Mouse (Mus musculus) stomach, embryonic 16.5 days (tissue): ENCODE data around the gene Gm26657. TPM values are rescaled to one million over a fixed set of nuclear protein-coding genes. Genes with fewer than 3 reads are reported as not detected.

Experiments
- ATAC-seq: fragments of 200-750 bp; cut with Nextera tagmentation; 2 replicates; pipeline ENCODE4 v1.8.0; 2017; ENCODE audit warnings: moderate number of reproducible peaks, moderate TSS enrichment; ENCODE audit not compliant: insufficient read depth, low FRiP score
- H3K27ac ChIP-seq: fragments of 300-500 bp; sonication (generic); 2 replicates; pipeline ENCODE4 v1.5.1; 2014; ENCODE audit warnings: low read length
- H3K27me3 ChIP-seq: fragments of 300-500 bp; sonication (generic); 2 replicates; pipeline ENCODE4 v1.6.1; 2014; ENCODE audit warnings: low read length, control low read depth, mixed read lengths; ENCODE audit not compliant: control insufficient read depth, insufficient read depth
- H3K36me3 ChIP-seq: fragments of 300-500 bp; sonication (generic); 2 replicates; pipeline ENCODE4 v1.6.1; 2014; ENCODE audit warnings: low read length; ENCODE audit not compliant: control insufficient read depth, insufficient read depth
- H3K4me1 ChIP-seq: fragments of 300-500 bp; sonication (generic); 2 replicates; pipeline ENCODE4 v1.6.1; 2014; ENCODE audit warnings: low read length, control low read depth, mixed read lengths; ENCODE audit not compliant: control insufficient read depth, insufficient read depth
- H3K4me2 ChIP-seq: fragments of 300-500 bp; sonication (generic); 2 replicates; pipeline ENCODE4 v1.6.1; 2014; ENCODE audit warnings: low read depth, low read length, mixed read lengths
- H3K4me3 ChIP-seq: fragments of 300-500 bp; sonication (generic); replicated peaks from 2 replicates; pipeline ENCODE4 v1.5.1; 2014; ENCODE audit warnings: mild to moderate bottlenecking, low read length
- H3K9ac ChIP-seq: fragments of 300-500 bp; sonication (generic); 2 replicates; pipeline ENCODE4 v1.6.1; 2014; ENCODE audit warnings: low read length
- H3K9me3 ChIP-seq: fragments of 300-500 bp; sonication (generic); replicated peaks from 2 replicates; pipeline ENCODE4 v1.6.1; 2016; ENCODE audit warnings: low read length, control low read depth; ENCODE audit not compliant: control insufficient read depth
- WGBS: fragments of 180-500 bp; shearing (Covaris S2); extraction: QIAGEN DNeasy Blood & Tissue Kit; methylation state at CpG from one replicate; pipeline ENCODE4 v1.1.7; 2014; 5-methylcytosine and 5-hydroxymethylcytosine counted together
- polyA plus RNA-seq: library from polyadenylated mRNA; unstranded; fragments of >200 nt; fragmentation: Nextera tagmentation; extraction: Ambion mirVana; gene quantifications from 2 replicates; pipeline ENCODE4 v1.2.1, GENCODE M21; 2015

Gene Gm26657
- not detected in 2 replicates for polyA plus RNA-seq

GRCm38 (mm10) chr4:56740020-56740485 is at the start of gene Gm26657:
Gm26657 (plus strand) TSS chr4:56740070.
- Histone ChIP-seq H3K27me3 (no peaks in the 10 kb centered on the region), H3K4me1 (no peaks in the 10 kb centered on the region), H3K36me3 (no peaks in the 10 kb centered on the region), H3K9ac (no peak within 1 kb of the TSS), H3K27ac (no peak within 1 kb of the TSS), H3K4me3 (no peak within 1 kb of the TSS), H3K4me2 (no peak within 1 kb of the TSS), H3K9me3 (no peaks in the 10 kb centered on the region)
- 82% methylated on average over 18 of the region's 18 CpGs for WGBS
- no peak for ATAC-seq

GRCm38 (mm10) chr4:56696401-56696800 is 43.5 kb upstream of the Gm26657 start:
- no peaks in the 10 kb centered on the region for H3K36me3 ChIP-seq
- H3K9me3 ChIP-seq: no peaks in the 10 kb centered on the region
- no peaks in the 10 kb centered on the region for H3K27me3 ChIP-seq
- H3K4me2 ChIP-seq: no peak overlapping the region
- H3K4me3 ChIP-seq: no peak overlapping the region
- H3K4me1 ChIP-seq: no peaks in the 10 kb centered on the region
- H3K9ac ChIP-seq: no peak overlapping the region
- H3K27ac ChIP-seq: no peak overlapping the region
- 78% methylated on average over 7 of the region's 7 CpGs for WGBS
- no peak for ATAC-seq

DNA sequence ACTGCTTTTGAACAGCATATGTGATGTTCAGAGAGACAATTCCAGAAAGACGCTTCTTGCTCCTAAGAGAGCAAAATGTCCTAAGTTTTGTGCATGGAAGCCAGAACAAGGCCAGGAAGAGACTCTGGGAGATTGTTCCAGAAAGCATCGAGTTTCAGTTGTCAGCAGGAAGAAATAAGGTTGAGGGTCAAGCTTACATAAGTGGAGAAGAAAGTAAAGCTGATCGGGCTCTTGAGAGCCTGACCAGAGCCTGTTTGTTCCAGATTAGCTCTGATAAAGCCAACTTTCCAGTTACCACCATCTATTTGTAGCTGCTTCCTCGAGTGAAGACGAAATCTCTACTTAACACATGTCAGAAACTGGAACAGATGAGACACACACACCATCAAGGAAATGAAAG is 41.2 kb upstream of the Gm26657 start:
- Histone ChIP-seq H3K4me2 (no peak overlapping the region), H3K9me3 (no peaks in the 10 kb centered on the region), H3K4me3 (no peak overlapping the region), H3K36me3 (no peaks in the 10 kb centered on the region), H3K27me3 (no peaks in the 10 kb centered on the region), H3K27ac (no peak overlapping the region), H3K9ac (no peak overlapping the region), H3K4me1 (no peaks in the 10 kb centered on the region)
- 33% methylated on average over 5 of the region's 5 CpGs for WGBS
- ATAC-seq: no peak

DNA sequence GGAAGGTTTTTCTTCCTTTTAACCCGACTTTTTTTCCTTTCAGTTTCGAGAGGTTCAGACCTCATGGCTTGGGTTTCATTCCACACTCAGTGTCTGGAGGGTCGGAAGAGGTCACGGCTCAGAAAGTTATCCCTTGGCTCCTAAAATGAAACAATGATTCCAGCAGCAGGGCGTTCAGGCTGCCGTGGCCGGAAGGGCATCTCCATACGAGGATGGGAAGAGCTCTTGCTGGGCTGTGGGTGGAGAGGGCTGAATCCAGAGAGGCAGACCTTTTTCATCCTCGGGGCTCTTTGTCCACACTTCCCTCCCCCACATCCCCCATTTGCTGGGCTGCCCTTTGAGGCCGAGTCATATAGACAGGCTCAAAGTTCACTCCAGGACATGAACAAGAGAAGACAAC is 37.6 kb upstream of the Gm26657 start:
- no peak overlapping the region for H3K27ac ChIP-seq
- no peak for ATAC-seq
- H3K27me3 ChIP-seq: no peaks in the 10 kb centered on the region
- 29% methylated on average over 10 of the region's 10 CpGs for WGBS
- no peaks in the 10 kb centered on the region for H3K4me1 ChIP-seq
- H3K4me2 ChIP-seq: no peak overlapping the region
- no peaks in the 10 kb centered on the region for H3K36me3 ChIP-seq
- no peaks in the 10 kb centered on the region for H3K9me3 ChIP-seq
- no peak overlapping the region for H3K4me3 ChIP-seq
- no peak overlapping the region for H3K9ac ChIP-seq

GRCm38 (mm10) chr4:56713155-56713554 is 26.7 kb upstream of the Gm26657 start:
- H3K4me3 ChIP-seq: no peak overlapping the region
- no peaks in the 10 kb centered on the region for H3K4me1 ChIP-seq
- H3K9me3 ChIP-seq: no peaks in the 10 kb centered on the region
- no peak overlapping the region for H3K27ac ChIP-seq
- no peak overlapping the region for H3K9ac ChIP-seq
- H3K4me2 ChIP-seq: no peak overlapping the region
- no peak for ATAC-seq
- 79% methylated on average over 3 of the region's 3 CpGs for WGBS
- H3K36me3 ChIP-seq: no peaks in the 10 kb centered on the region
- H3K27me3 ChIP-seq: no peaks in the 10 kb centered on the region

DNA sequence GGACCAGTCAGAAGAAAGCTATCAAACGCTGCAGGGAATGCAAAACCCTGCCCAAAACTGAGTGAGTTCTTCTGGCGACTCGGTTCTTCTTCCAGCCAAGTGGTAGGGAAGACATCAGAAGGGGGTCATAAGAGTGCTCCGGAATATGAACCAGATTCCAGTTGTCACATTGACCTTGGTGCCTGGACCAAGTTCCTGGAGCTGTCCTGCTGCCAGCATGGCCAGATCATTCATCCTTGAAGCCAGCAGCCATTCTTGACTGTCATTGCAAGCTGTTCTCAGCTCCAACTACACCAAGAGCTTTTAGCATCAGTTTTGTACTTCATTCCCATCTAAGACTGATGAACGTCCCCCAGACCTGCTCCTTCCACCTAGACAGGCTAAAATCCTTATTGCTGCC is 23.1 kb upstream of the Gm26657 start:
- 60% methylated on average over 5 of the region's 5 CpGs for WGBS
- H3K4me1 ChIP-seq: no peaks in the 10 kb centered on the region
- no peaks in the 10 kb centered on the region for H3K27me3 ChIP-seq
- no peak overlapping the region for H3K4me3 ChIP-seq
- no peak overlapping the region for H3K4me2 ChIP-seq
- H3K9ac ChIP-seq: no peak overlapping the region
- no peaks in the 10 kb centered on the region for H3K9me3 ChIP-seq
- H3K36me3 ChIP-seq: no peaks in the 10 kb centered on the region
- no peak for ATAC-seq
- no peak overlapping the region for H3K27ac ChIP-seq

- Histone ChIP-seq H3K4me1 (no peaks in the 10 kb centered on the region), H3K36me3 (no peaks in the 10 kb centered on the region), H3K4me3 (no peak overlapping the region), H3K27ac (no peak overlapping the region), H3K9ac (no peak overlapping the region), H3K4me2 (no peak overlapping the region), H3K9me3 (no peaks in the 10 kb centered on the region), H3K27me3 (no peaks in the 10 kb centered on the region)
- 88% methylated on average over 3 of the region's 3 CpGs for WGBS
- no peak for ATAC-seq
Measured at GRCm38 (mm10) chr4:56717932-56718331, 21.9 kb upstream of the Gm26657 start.

- Histone ChIP-seq H3K36me3 (no peaks in the 10 kb centered on the region), H3K4me1 (no peaks in the 10 kb centered on the region), H3K9me3 (no peaks in the 10 kb centered on the region), H3K27me3 (no peaks in the 10 kb centered on the region), H3K27ac (no peak overlapping the region), H3K4me3 (no peak overlapping the region), H3K9ac (no peak overlapping the region), H3K4me2 (no peak overlapping the region)
- ATAC-seq: no peak
- 66% methylated on average over 12 of the region's 12 CpGs for WGBS
Measured at GRCm38 (mm10) chr4:56718573-56719442, 21.1 kb upstream of the Gm26657 start.

- no peaks in the 10 kb centered on the region for H3K36me3 ChIP-seq
- WGBS: 67% methylated on average over 9 of the region's 9 CpGs
- no peaks in the 10 kb centered on the region for H3K9me3 ChIP-seq
- no peak overlapping the region for H3K9ac ChIP-seq
- no peaks in the 10 kb centered on the region for H3K27me3 ChIP-seq
- no peak overlapping the region for H3K27ac ChIP-seq
- H3K4me2 ChIP-seq: no peak overlapping the region
- H3K4me1 ChIP-seq: no peaks in the 10 kb centered on the region
- H3K4me3 ChIP-seq: no peak overlapping the region
- no peak for ATAC-seq
Measured at GRCm38 (mm10) chr4:56719456-56719855, 20.4 kb upstream of the Gm26657 start.
